In the genomic region with DNA sequence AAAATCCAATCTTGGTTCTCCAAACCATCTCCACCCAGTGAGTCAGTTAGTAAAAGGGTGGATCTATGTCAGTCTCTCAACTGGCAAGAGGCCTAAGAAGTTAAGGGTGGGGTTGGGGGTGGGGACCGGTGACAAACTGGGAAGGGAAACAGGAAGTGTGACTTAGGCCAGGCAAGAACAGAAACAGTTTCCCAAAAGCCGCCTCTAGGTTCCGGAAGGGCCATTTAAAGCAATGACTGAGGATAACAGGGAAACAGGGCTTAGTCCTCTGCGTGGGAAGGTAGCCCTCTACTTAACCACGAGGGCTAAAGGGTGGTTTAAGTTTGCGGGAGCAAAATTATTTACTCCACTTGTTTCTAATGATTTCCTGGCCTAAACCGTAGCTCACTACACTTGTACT, we compare ENCODE assay signal across 8 mouse cellular contexts. TPM values are rescaled to one million over a fixed set of nuclear protein-coding genes. Genes with fewer than 3 reads are reported as not detected.
DNase-seq lines count a peak whose midpoint lies in the region; ATAC-seq and TF ChIP-seq lines count a peak whose summit lies in the region.

No protein-coding gene starts in this region.

- H3K27ac ChIP-seq in cerebellum, adult 2 months (ENCODE audit: insufficient read depth, low read length), result no peak overlapping the region
- peak overlapping the region; percentile 93 for H3K27ac ChIP-seq in brown adipose tissue, adult 24 weeks (replicated peaks; ENCODE audit: low read depth, low read length)
- peak overlapping the region; percentile 95 for H3K27ac ChIP-seq in gastrocnemius, adult 2 months
- peak overlapping the region; percentile 60; the same call in 1 of the 2 replicates for H3K27ac ChIP-seq in hindbrain, postnatal 0 days
- peak overlapping the region; percentile 93 for H3K27ac ChIP-seq in liver, embryonic 14.5 days
- H3K27ac ChIP-seq in neural tube, embryonic 12.5 days, result no peak overlapping the region

- peaks cover 2% of the 10 kb centered on the region; the same call in 1 of the 2 replicates for H3K4me1 ChIP-seq in cerebellum, adult 2 months (ENCODE audit: control insufficient read depth, insufficient read depth, low read length)
- H3K4me1 ChIP-seq in brown adipose tissue, adult 24 weeks (ENCODE audit: control insufficient read depth, insufficient read depth, insufficient read length, low read length), result peaks cover 3% of the 10 kb centered on the region
- H3K4me1 ChIP-seq in hindbrain, postnatal 0 days (ENCODE audit: insufficient read depth, low read length), result 0 out of 2 replicates have a peak, but pooled peaks cover 4% of the 10 kb centered on the region
- H3K4me1 ChIP-seq in liver, embryonic 14.5 days (replicated peaks; ENCODE audit: control insufficient read depth in 2 of 2, insufficient read depth in 2 of 2, low read length in 1 of 2), result peaks cover 20 to 24% of the 10 kb centered on the region in 2 experiments
- H3K4me1 ChIP-seq in neural tube, embryonic 12.5 days, result peaks cover 8% of the 10 kb centered on the region; the same call in 1 of the 2 replicates

- peak overlapping the region; percentile 100 for H3K4me3 ChIP-seq in cerebellum, adult 2 months (replicated peaks; ENCODE audit: insufficient read depth, low read depth, low read length)
- peak overlapping the region; percentile 83 for H3K4me3 ChIP-seq in brown adipose tissue, adult 24 weeks (ENCODE audit: insufficient read depth, low read depth, low read length)
- H3K4me3 ChIP-seq in gastrocnemius, adult 2 months, result peak overlapping the region; percentile 82
- peak overlapping the region; percentile 53 for H3K4me3 ChIP-seq in hindbrain, postnatal 0 days (ENCODE audit: low read length)
- peak overlapping the region; percentile 76 to 93 for H3K4me3 ChIP-seq in liver, embryonic 14.5 days (ENCODE audit: insufficient read depth in 1 of 2, low read depth in 2 of 2, low read length in 2 of 2)
- H3K4me3 ChIP-seq in neural tube, embryonic 12.5 days, result peak overlapping the region; percentile 59; the same call in 1 of the 2 replicates

- peak overlapping the region; percentile 53; the same call in 1 of the 2 replicates for H3K9ac ChIP-seq in hindbrain, postnatal 0 days (replicated peaks; ENCODE audit: low read length)
- H3K9ac ChIP-seq in liver, embryonic 14.5 days (replicated peaks), result peak overlapping the region; percentile 87
- no peak overlapping the region for H3K9ac ChIP-seq in neural tube, embryonic 12.5 days

- TF ChIP-seq CTCF in cerebellum, adult 2 months (IDR thresholded peaks at IDR 0.05; ENCODE audit: borderline replicate concordance, insufficient read depth, low read depth, low read length), result no peak
- TF ChIP-seq CTCF in gastrocnemius, adult 2 months (IDR thresholded peaks at IDR 0.05), result no peak
- TF ChIP-seq CTCF in hindbrain, postnatal 0 days (IDR thresholded peaks at IDR 0.05; ENCODE audit: low read depth), result no peak
- no peak for TF ChIP-seq CTCF in liver, embryonic 14.5 days (IDR thresholded peaks at IDR 0.05; ENCODE audit: low read depth)

- H3K9me3 ChIP-seq in hindbrain, postnatal 0 days (ENCODE audit: low read length), result no peaks in the 10 kb centered on the region
- no peaks in the 10 kb centered on the region for H3K9me3 ChIP-seq in liver, embryonic 14.5 days (ENCODE audit: control insufficient read depth, low read length)
- no peaks in the 10 kb centered on the region for H3K9me3 ChIP-seq in neural tube, embryonic 12.5 days

- no peaks in the 10 kb centered on the region for H3K36me3 ChIP-seq in hindbrain, postnatal 0 days (ENCODE audit: insufficient read depth, low read length)
- no peaks in the 10 kb centered on the region; the same call in 1 of the 2 replicates for H3K36me3 ChIP-seq in liver, embryonic 14.5 days (replicated peaks; ENCODE audit: control insufficient read depth, insufficient read depth, low read depth)
- H3K36me3 ChIP-seq in neural tube, embryonic 12.5 days, result no peaks in the 10 kb centered on the region

- WGBS in cerebellum, adult 2 months, result 36% methylated on average over 7 of the region's 7 CpGs
- 32% methylated on average over 7 of the region's 7 CpGs for WGBS in hindbrain, postnatal 0 days
- 0% methylated on average over 7 of the region's 7 CpGs for WGBS in liver, embryonic 14.5 days (ENCODE audit: insufficient replicate concordance)
- WGBS in neural tube, embryonic 12.5 days, result 15% methylated on average over 7 of the region's 7 CpGs

- no peak for TF ChIP-seq POLR2A in cerebellum, adult 2 months (IDR thresholded peaks at IDR 0.05; ENCODE audit: borderline replicate concordance, insufficient read depth, low read length)

- peak in 1 of 2 experiments; percentile 16 for DNase-seq in cerebellum, adult 2 months
- DNase-seq in cerebellum, adult 11-12 months, result no peak
- peak; percentile 62 for DNase-seq in gastrocnemius, adult 2 months
- DNase-seq in hindbrain, postnatal 0 days (ENCODE audit: low spot score), result no peak
- peak; percentile 68 to 78 (median 70) for DNase-seq in liver, embryonic 14.5 days (ENCODE audit: low read depth in 3 of 3, low spot score in 3 of 3)
- DNase-seq in left cerebral cortex, adult 11 months (ENCODE audit: low spot score), result no peak

- H3K27me3 ChIP-seq in cerebellum, adult 2 months (ENCODE audit: control insufficient read depth, insufficient read depth, low read length), result no peaks in the 10 kb centered on the region
- no peaks in the 10 kb centered on the region for H3K27me3 ChIP-seq in hindbrain, postnatal 0 days (ENCODE audit: insufficient read depth, low read length)
- H3K27me3 ChIP-seq in liver, embryonic 14.5 days (ENCODE audit: control insufficient read depth, insufficient read depth, low read length), result no peaks in the 10 kb centered on the region
- peaks cover 7% of the 10 kb centered on the region; the same call in 1 of the 2 replicates for H3K27me3 ChIP-seq in neural tube, embryonic 12.5 days (replicated peaks)

- intact Hi-C loops in gastrocnemius, adult 2 months (cut with DNase I), result loop anchor here (5.0 kb wide), 4 partner anchors 42 to 132 kb away; a partner anchor contains a TSS

- peak overlapping the region; percentile 61 for H3K4me2 ChIP-seq in hindbrain, postnatal 0 days (ENCODE audit: low read depth, low read length)
- H3K4me2 ChIP-seq in liver, embryonic 14.5 days (ENCODE audit: low read depth), result peak overlapping the region; percentile 81
- peak overlapping the region; percentile 78 for H3K4me2 ChIP-seq in neural tube, embryonic 12.5 days (replicated peaks)

- ATAC-seq in hindbrain, postnatal 0 days, result no peak
- peak; percentile 83 for ATAC-seq in liver, embryonic 14.5 days (ENCODE audit: insufficient read depth)
- ATAC-seq in neural tube, embryonic 12.5 days (ENCODE audit: low FRiP score, low read depth), result no peak

- TF ChIP-seq EP300 in liver, embryonic 14.5 days (IDR thresholded peaks at IDR 0.05; ENCODE audit: low read depth), result no peak; the same call in 1 of the 2 replicates

RNA-seq across cellular contexts. Expression of a gene that starts 1.1 kb away (rescaled TPM):
- polyA plus RNA-seq in cerebellum, adult 2 months (2012; rRNA removed), result 69.6 and 72.2 TPM in 2 replicates
- polyA plus RNA-seq in brown adipose tissue, adult 24 weeks (2012; ENCODE audit: insufficient read depth, insufficient read length, missing spikeins), result 77.1 and 98.1 TPM in 2 replicates
- 10 to 100 TPM; 38.8 to 66.8 TPM for total RNA-seq in gastrocnemius, adult 2 months (2021)
- total RNA-seq in hindbrain, postnatal 0 days (2014; rRNA removed), result 36.5 and 38.4 TPM in 2 replicates
- 19.8 and 20.5 TPM in 2 replicates for polyA plus RNA-seq in hindbrain, postnatal 0 days (2015; fragmentation: Nextera tagmentation; extraction: Ambion mirVana)
- 28.7 and 36.6 TPM in 2 replicates for polyA plus RNA-seq in liver, embryonic 14.5 days (2012; rRNA removed)
- 41.6 and 43.6 TPM in 2 replicates for polyA plus RNA-seq in liver, embryonic 14.5 days (2014; fragmentation: Nextera tagmentation; extraction: Ambion mirVana)
- polyA plus RNA-seq in neural tube, embryonic 12.5 days (2016; fragmentation: Nextera tagmentation; extraction: Ambion mirVana), result 14.4 and 14.6 TPM in 2 replicates

RNA-seq across cellular contexts. Expression of a gene that starts 17.9 kb away (rescaled TPM):
- 1.1 TPM in 2 replicates for polyA plus RNA-seq in cerebellum, adult 2 months (2012; rRNA removed)
- polyA plus RNA-seq in brown adipose tissue, adult 24 weeks (2012; ENCODE audit: insufficient read depth, insufficient read length, missing spikeins), result not detected in 2 replicates
- total RNA-seq in gastrocnemius, adult 2 months (2021), result 100 to 1,000 TPM in 1 of 2 experiments, 10 to 100 TPM in 1; 78.1 to 157 TPM
- total RNA-seq in hindbrain, postnatal 0 days (2014; rRNA removed), result 0.11 and 0.26 TPM in 2 replicates
- polyA plus RNA-seq in hindbrain, postnatal 0 days (2015; fragmentation: Nextera tagmentation; extraction: Ambion mirVana), result 0.08 and 0.19 TPM in 2 replicates
- 1.1 and 1.6 TPM in 2 replicates for polyA plus RNA-seq in liver, embryonic 14.5 days (2012; rRNA removed)
- 0.29 and 0.67 TPM in 2 replicates for polyA plus RNA-seq in liver, embryonic 14.5 days (2014; fragmentation: Nextera tagmentation; extraction: Ambion mirVana)
- polyA plus RNA-seq in neural tube, embryonic 12.5 days (2016; fragmentation: Nextera tagmentation; extraction: Ambion mirVana), result 0.98 and 1.4 TPM in 2 replicates

RNA-seq across cellular contexts. Expression of a gene that starts 26.8 kb away (rescaled TPM):
- 0.38 and 0.76 TPM in 2 replicates for polyA plus RNA-seq in cerebellum, adult 2 months (2012; rRNA removed)
- polyA plus RNA-seq in brown adipose tissue, adult 24 weeks (2012; ENCODE audit: insufficient read depth, insufficient read length, missing spikeins), result not detected in 2 replicates
- total RNA-seq in gastrocnemius, adult 2 months (2021), result under 1 TPM; 0.05 to 0.33 TPM
- 0.11 and 0.31 TPM in 2 replicates for total RNA-seq in hindbrain, postnatal 0 days (2014; rRNA removed)
- 1.8 and 2.2 TPM in 2 replicates for polyA plus RNA-seq in hindbrain, postnatal 0 days (2015; fragmentation: Nextera tagmentation; extraction: Ambion mirVana)
- polyA plus RNA-seq in liver, embryonic 14.5 days (2012; rRNA removed), result 0.01 and 0.03 TPM in 2 replicates
- 0.08 and 0.28 TPM in 2 replicates for polyA plus RNA-seq in liver, embryonic 14.5 days (2014; fragmentation: Nextera tagmentation; extraction: Ambion mirVana)
- 0.23 and 0.41 TPM in 2 replicates for polyA plus RNA-seq in neural tube, embryonic 12.5 days (2016; fragmentation: Nextera tagmentation; extraction: Ambion mirVana)

Comparison
In these comparisons a context has a peak if more than half of its experiments do, and no peak if none do; other contexts are left out.
1. DNase-seq: peak in gastrocnemius, adult 2 months (single experiment) and liver, embryonic 14.5 days (3 of 3); none in cerebellum, adult 11-12 months (single experiment), hindbrain, postnatal 0 days (single experiment) and left cerebral cortex, adult 11 months (single experiment).
2. H3K27ac ChIP-seq: peak in brown adipose tissue, adult 24 weeks (single experiment), gastrocnemius, adult 2 months (single experiment), hindbrain, postnatal 0 days (single experiment) and liver, embryonic 14.5 days (single experiment); none in cerebellum, adult 2 months (single experiment) and neural tube, embryonic 12.5 days (single experiment).
3. Peak in every context shown above with its lines, with median percentiles within 50 percentile points of each other: H3K4me3 ChIP-seq and H3K4me2 ChIP-seq.